Mouse (Mus musculus) thymus, adult 2 months (tissue): ENCODE results near the gene Nelfcd.

Experiments used
- CTCF ChIP-seq: fragments of 200-500 bp; IDR thresholded peaks from 2 replicates; pipeline ENCODE4 v1.5.1; 2012; ENCODE audit warnings: mild to moderate bottlenecking, control low read depth, low read length, moderate library complexity, borderline replicate concordance; ENCODE audit not compliant: control insufficient read depth, poor library complexity, insufficient read depth; ENCODE audit errors: extremely low read depth
- POLR2A ChIP-seq: fragments of 200-500 bp; IDR thresholded peaks from 2 replicates; pipeline ENCODE4 v1.6.1; 2012; ENCODE audit warnings: mild to moderate bottlenecking, low read length, control low read depth, moderate library complexity; ENCODE audit not compliant: control insufficient read depth, poor library complexity, insufficient read depth; ENCODE audit errors: extremely low read depth

DNA sequence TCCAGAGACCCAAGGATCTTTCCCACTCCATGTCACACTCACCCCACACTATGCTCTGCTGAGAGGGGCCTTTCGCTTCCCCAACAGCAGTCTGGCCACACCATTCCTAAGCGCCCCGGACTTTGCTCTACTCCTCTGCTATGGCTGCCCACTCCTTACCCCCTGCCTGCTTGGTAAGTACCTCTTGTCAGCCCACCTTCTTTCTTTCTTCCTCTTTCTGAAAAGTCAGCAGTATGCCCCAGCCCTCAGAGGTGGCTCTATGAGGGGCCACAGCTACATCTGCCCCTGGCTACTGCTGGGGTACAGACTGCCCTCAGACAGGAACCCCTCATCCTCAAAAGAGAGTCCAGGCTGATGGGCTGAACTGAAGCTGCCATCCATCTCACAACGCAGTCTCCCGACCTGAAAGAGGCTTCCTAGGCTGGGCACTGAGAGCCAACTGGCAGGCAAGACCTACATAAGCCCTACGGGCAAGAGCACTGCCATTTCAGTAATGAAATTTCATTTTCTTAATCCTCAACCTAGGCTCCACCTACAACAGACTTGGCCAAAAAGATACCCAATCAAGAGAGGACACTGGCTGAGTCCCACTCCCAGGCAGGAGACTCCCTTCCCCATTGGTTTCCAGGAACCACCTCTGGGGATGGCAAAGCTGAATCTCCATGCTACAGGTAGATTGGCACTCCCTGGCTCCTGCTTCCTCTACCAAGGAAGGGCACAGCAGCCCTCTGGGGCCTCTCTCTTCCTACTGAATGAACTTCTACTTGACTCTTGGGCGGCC, 21.5 kb downstream of the Nelfcd start:
- TF ChIP-seq CTCF, result no peak
- no peak for TF ChIP-seq POLR2A
